8 mouse cellular contexts compared by ENCODE assay signal in genomic region chr4:116555413-116556300, GRCm38 (mm10). TPM values are rescaled to one million over a fixed set of nuclear protein-coding genes. Genes with fewer than 3 reads are reported as not detected.
DNase-seq lines count a peak whose midpoint lies in the region; ATAC-seq and TF ChIP-seq lines count a peak whose summit lies in the region.

Gene Tmem69 (minus strand): TSS chr4:116555936.

- WGBS in forebrain, embryonic 15.5 days = 3% methylated on average over 23 of the region's 23 CpGs
- WGBS in lung, embryonic 14.5 days = 4% methylated on average over 23 of the region's 23 CpGs
- WGBS in olfactory bulb, adult 2 months = 1% methylated on average over 23 of the region's 23 CpGs
- 3% methylated on average over 23 of the region's 23 CpGs for WGBS in thymus, adult 2 months

- peaks cover 4% of the 10 kb centered on the region; the same call in 1 of the 2 replicates for H3K36me3 ChIP-seq in ES-E14 (ENCODE audit: control insufficient read depth, insufficient read depth, low read length, poor library complexity, severe bottlenecking)
- peaks cover 9% of the 10 kb centered on the region for H3K36me3 ChIP-seq in forebrain, embryonic 15.5 days
- H3K36me3 ChIP-seq in lung, embryonic 14.5 days (ENCODE audit: insufficient read depth) = peaks cover 16% of the 10 kb centered on the region
- peaks cover 6% of the 10 kb centered on the region; the same call in 1 of the 2 replicates for H3K36me3 ChIP-seq in thymus, adult 2 months (ENCODE audit: control insufficient read depth, insufficient read depth, low read length)

- H3K9me3 ChIP-seq in ES-E14 (ENCODE audit: control insufficient read depth, insufficient read depth, low read depth, low read length) = no peaks in the 10 kb centered on the region
- H3K9me3 ChIP-seq in forebrain, embryonic 15.5 days = no peaks in the 10 kb centered on the region
- H3K9me3 ChIP-seq in lung, embryonic 14.5 days (ENCODE audit: low read depth, low read length) = no peaks in the 10 kb centered on the region

- H3K27ac ChIP-seq in ES-E14 (ENCODE audit: insufficient read depth, low read depth, low read length, poor library complexity, severe bottlenecking) = peak within 1 kb of the TSS; percentile 24; the same call in 1 of the 2 replicates
- peak within 1 kb of the TSS; percentile 91 for H3K27ac ChIP-seq in forebrain, embryonic 15.5 days (replicated peaks)
- H3K27ac ChIP-seq in layer of hippocampus, adult 2 months = peak within 1 kb of the TSS; percentile 97
- H3K27ac ChIP-seq in lung, embryonic 14.5 days (ENCODE audit: low read depth) = peak within 1 kb of the TSS; percentile 95
- peak within 1 kb of the TSS; percentile 76 for H3K27ac ChIP-seq in olfactory bulb, adult 2 months (ENCODE audit: insufficient read depth, low read depth, low read length)
- H3K27ac ChIP-seq in thymus, adult 2 months (ENCODE audit: control insufficient read depth, insufficient read depth, low read length) = peak within 1 kb of the TSS; percentile 96

- no peak for TF ChIP-seq POLR2A in olfactory bulb, adult 2 months (IDR thresholded peaks at IDR 0.05; ENCODE audit: insufficient read depth, low read depth, low read length)
- 0 out of 2 replicates have a peak, but pooled peaks have one; percentile 31 for TF ChIP-seq POLR2A in thymus, adult 2 months (IDR thresholded peaks at IDR 0.05; ENCODE audit: control insufficient read depth, extremely low read depth, insufficient read depth, low read length, poor library complexity)

- no peaks in the 10 kb centered on the region for H3K27me3 ChIP-seq in forebrain, embryonic 15.5 days
- H3K27me3 ChIP-seq in lung, embryonic 14.5 days (ENCODE audit: insufficient read depth, low read length) = no peaks in the 10 kb centered on the region
- no peaks in the 10 kb centered on the region for H3K27me3 ChIP-seq in thymus, adult 2 months (ENCODE audit: control insufficient read depth, insufficient read depth, low read length)

- in situ Hi-C loops in ES-E14 (cut with MboI; ENCODE audit: low sequenced_read_pairs in 2 of 2, unreplicated experiment in 2 of 2) = no loop called here

- DNase-seq in ES-E14 (ENCODE audit: low read depth, low spot score) = peak; percentile 71
- peak; percentile 63 for DNase-seq in cerebellum, adult 11 months
- DNase-seq in heart, postnatal 36 days = peak; percentile 74 to 80
- peak; percentile 81 to 83 for DNase-seq in layer of hippocampus, adult 2 months (ENCODE audit: low spot score in 2 of 2)
- DNase-seq in lung, embryonic 14.5 days = peak; percentile 92
- DNase-seq in thymus, adult 2 months = peak; percentile 77

- peak within 1 kb of the TSS; percentile 96 to 98 for H3K4me3 ChIP-seq in ES-E14 (ENCODE audit: insufficient read depth in 1 of 2, low read depth in 1 of 2, low read length in 2 of 2, poor library complexity in 1 of 2, severe bottlenecking in 1 of 2)
- peak within 1 kb of the TSS; percentile 95 for H3K4me3 ChIP-seq in forebrain, embryonic 15.5 days
- H3K4me3 ChIP-seq in layer of hippocampus, adult 2 months = peak within 1 kb of the TSS; percentile 79
- H3K4me3 ChIP-seq in lung, embryonic 14.5 days (ENCODE audit: low read depth, low read length) = peak within 1 kb of the TSS; percentile 91
- peak within 1 kb of the TSS; percentile 81 for H3K4me3 ChIP-seq in olfactory bulb, adult 2 months (ENCODE audit: insufficient read depth, low read depth, low read length)
- peak within 1 kb of the TSS; percentile 68 for H3K4me3 ChIP-seq in thymus, adult 2 months (ENCODE audit: control insufficient read depth, insufficient read depth, low read length)

- ATAC-seq in forebrain, embryonic 15.5 days (replicated peaks) = no peak
- ATAC-seq in lung, embryonic 14.5 days (ENCODE audit: insufficient read depth) = no peak

- intact Hi-C loops in heart, postnatal 36 days (cut with DNase I) = loop anchor here (1.0 to 5.0 kb wide), 4 partner anchors 48 to 393 kb away; partner anchors contain the start of genes Ipp, Mast2 and Prdx1

- peak within 1 kb of the TSS; percentile 98 for H3K9ac ChIP-seq in ES-E14 (ENCODE audit: insufficient read depth, low read depth, low read length, poor library complexity, severe bottlenecking)
- peak within 1 kb of the TSS; percentile 60 for H3K9ac ChIP-seq in forebrain, embryonic 15.5 days (replicated peaks)
- H3K9ac ChIP-seq in lung, embryonic 14.5 days = peak within 1 kb of the TSS; percentile 92

- no peaks in the 10 kb centered on the region; a peak in 1 of 4 replicates for H3K4me1 ChIP-seq in ES-E14 (ENCODE audit: control insufficient read depth in 2 of 2, insufficient read depth in 2 of 2, low read length in 2 of 2, poor library complexity in 1 of 2)
- peaks cover 34% of the 10 kb centered on the region for H3K4me1 ChIP-seq in forebrain, embryonic 15.5 days
- no peaks in the 10 kb centered on the region for H3K4me1 ChIP-seq in lung, embryonic 14.5 days (ENCODE audit: insufficient read depth)
- no peaks in the 10 kb centered on the region for H3K4me1 ChIP-seq in olfactory bulb, adult 2 months (ENCODE audit: control insufficient read depth, insufficient read depth, low read length)
- no peaks in the 10 kb centered on the region for H3K4me1 ChIP-seq in thymus, adult 2 months (replicated peaks; ENCODE audit: control insufficient read depth, insufficient read depth, low read length)

- no peak for TF ChIP-seq CTCF in layer of hippocampus, adult 2 months (conservative IDR thresholded peaks at IDR 0.05)
- no peak for TF ChIP-seq CTCF in lung, embryonic 14.5 days (IDR thresholded peaks at IDR 0.05; ENCODE audit: low read depth)
- TF ChIP-seq CTCF in olfactory bulb, adult 2 months (IDR thresholded peaks at IDR 0.05; ENCODE audit: insufficient read depth, low read depth, low read length) = no peak
- TF ChIP-seq CTCF in thymus, adult 2 months (IDR thresholded peaks at IDR 0.05; ENCODE audit: borderline replicate concordance, control insufficient read depth, extremely low read depth, insufficient read depth, low read length, poor library complexity) = no peak

- H3K4me2 ChIP-seq in forebrain, embryonic 15.5 days (replicated peaks) = peak within 1 kb of the TSS; percentile 85
- peak within 1 kb of the TSS; percentile 66 for H3K4me2 ChIP-seq in lung, embryonic 14.5 days

TF ChIP-seq in ES-E14, 5 proteins besides CTCF, POLR2A, EP300 and RAD21:
- TF ChIP-seq CHD2 (IDR thresholded peaks at IDR 0.05; ENCODE audit: low read depth, low read length) = peak; percentile 68; the same call in 1 of the 2 replicates
- TF ChIP-seq MAFK (IDR thresholded peaks at IDR 0.05; ENCODE audit: insufficient read depth, low read depth, low read length) = no peak
- peak; percentile 86 for TF ChIP-seq HCFC1 (IDR thresholded peaks at IDR 0.05; ENCODE audit: borderline replicate concordance, insufficient read depth, low read length)
TF ChIP-seq in ES-E14: peak in this region for 2.

RNA-seq across cellular contexts. Expression of gene Tmem69, which starts in this region (rescaled TPM):
- total RNA-seq in ES-E14 (2012; rRNA removed) = 10.1 and 11.4 TPM in 2 replicates
- 21.9 and 26.8 TPM in 2 replicates for polyA plus RNA-seq in forebrain, embryonic 15.5 days (2015; fragmentation: Nextera tagmentation; extraction: Ambion mirVana)
- 10 to 100 TPM; 21.2 to 26.4 TPM for total RNA-seq in heart, postnatal 36 days (2021)
- 10 to 100 TPM; 11.4 to 13.3 TPM for total RNA-seq in layer of hippocampus, adult 2 months (2021)
- polyA plus RNA-seq in lung, embryonic 14.5 days (2014; fragmentation: Nextera tagmentation; extraction: Ambion mirVana) = 21.2 and 27.7 TPM in 2 replicates
- polyA plus RNA-seq in olfactory bulb, adult 2 months (2012; ENCODE audit: insufficient read depth, insufficient read length, low replicate concordance, missing spikeins) = not detected in 2 replicates
- polyA plus RNA-seq in thymus, adult 2 months (2012; rRNA removed) = 7.2 and 8.0 TPM in 2 replicates

Comparison
In these comparisons a context has a peak if more than half of its experiments do, and no peak if none do; other contexts are left out.
1. H3K27ac ChIP-seq: peak in every context shown above with its lines; median percentile 97 in layer of hippocampus, adult 2 months; 96 in thymus, adult 2 months; 95 in lung, embryonic 14.5 days; 91 in forebrain, embryonic 15.5 days; 76 in olfactory bulb, adult 2 months; 24 in ES-E14.